Mouse (Mus musculus): ENCODE measurements around the gene Tuba1a.
"Not testable (repeated sequence)": the region's sequence is repeated elsewhere in the genome, so short reads cannot be mapped to it uniquely, and the experiment has no call there.

Tuba1a gene

DNA sequence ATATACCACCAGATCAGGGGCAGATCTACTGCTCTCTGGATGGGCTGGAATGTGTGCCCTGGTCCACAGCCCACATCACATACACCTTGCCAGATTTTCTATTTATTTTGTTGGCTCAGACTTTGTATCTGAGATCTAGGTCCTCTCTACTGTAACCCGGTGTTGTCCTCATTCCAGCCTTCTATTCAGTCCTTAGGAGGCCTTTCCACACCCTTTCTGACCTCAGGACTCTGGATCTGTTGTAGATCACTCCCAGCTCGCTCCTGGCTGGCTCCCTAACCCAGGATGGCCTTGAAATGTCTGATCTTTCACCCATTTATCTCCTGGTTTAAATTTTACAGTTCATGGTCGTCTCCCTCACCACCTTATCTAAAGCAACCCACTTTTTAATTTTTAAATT, 28.8 kb downstream of the Tuba1a start:
- DNase-seq (ENCODE audit: low read depth): no peak

DNA sequence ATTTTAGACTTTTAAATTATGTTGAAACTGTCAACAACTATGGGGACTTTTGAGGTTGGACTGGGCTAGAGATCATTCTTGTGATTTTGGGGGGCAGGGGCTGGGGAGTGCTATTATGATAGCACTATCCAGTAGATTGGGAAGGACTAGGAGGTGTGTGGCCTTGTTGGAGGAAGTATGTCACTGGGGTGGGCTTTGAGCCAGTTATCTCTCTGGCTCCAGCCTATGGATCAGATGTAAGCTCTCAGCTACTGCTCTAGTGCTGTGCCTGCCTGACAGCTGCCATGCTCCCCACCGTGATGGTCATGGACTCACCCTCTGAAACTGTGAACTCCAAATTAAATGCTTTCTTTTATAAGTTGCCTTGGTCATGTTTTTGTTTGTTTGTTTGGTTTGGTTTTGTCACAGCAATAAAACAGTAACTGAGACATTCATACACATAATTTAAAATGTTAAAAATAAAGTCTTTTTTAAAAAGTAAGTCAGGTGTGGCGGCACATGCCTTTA, 30.4 kb downstream of the Tuba1a start:
- no peak for DNase-seq (ENCODE audit: low read depth)

DNA sequence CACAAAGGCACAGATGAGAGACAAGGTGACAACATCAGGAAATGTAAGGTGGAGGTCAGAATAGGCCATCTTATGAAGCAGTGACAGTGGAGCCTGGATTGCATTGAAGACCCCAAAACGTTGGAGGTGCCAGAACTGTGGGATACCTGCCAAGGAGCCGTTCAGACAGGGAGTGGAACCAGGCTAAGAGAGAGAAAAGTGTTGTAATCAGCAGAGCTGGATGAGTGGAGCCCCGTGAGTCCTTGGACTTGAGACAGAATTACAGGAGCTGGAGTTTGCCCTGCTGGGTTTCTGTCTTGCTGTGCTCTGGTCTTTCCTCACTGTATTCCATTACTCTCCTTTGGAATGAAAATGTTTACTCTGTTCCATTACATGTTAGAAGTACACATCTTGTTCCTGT, 30.9 kb downstream of the Tuba1a start:
- no peak for DNase-seq (ENCODE audit: low read depth)

DNA sequence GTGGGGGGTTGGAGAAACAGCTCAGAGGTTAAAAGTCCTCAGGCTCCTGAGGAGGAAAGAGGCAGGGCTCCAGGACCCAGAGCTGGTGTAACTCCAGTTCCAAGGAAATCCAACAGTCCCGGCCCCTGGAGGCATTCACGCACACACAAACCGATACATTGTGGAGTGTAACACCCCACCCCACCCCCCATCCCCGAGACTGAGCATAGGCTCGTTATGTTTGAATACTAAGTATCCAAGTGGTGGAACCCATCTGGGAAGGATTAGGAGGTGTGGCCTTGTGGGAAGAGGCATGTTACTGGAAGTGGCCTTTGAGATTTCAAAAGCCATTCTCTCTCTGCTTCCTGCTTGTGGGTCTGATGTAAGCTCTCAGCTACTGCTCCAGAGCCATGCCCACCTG, 32.0 kb downstream of the Tuba1a start:
- DNase-seq (ENCODE audit: low read depth): no peak

DNA sequence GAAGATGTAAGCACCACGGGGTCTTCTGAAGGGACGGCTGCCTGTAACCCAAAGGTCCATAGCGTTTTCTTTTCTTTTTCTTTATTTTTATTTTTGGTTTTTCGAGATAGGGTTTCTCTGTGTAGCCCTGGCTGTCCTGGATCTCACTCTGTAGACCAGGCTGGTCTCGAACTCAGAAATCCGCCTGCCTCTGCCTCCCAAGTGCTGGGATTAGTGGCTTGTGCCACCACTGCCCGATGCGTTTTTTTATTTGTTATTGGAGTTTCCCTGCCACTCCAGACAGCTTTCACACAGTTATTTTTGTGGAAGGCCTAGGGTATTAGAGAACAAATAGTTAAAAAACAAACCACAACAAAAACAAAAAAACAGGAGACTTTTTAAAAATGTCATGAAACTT, 35.0 kb downstream of the Tuba1a start:
- DNase-seq (ENCODE audit: low read depth): not testable (repeated sequence)

DNA sequence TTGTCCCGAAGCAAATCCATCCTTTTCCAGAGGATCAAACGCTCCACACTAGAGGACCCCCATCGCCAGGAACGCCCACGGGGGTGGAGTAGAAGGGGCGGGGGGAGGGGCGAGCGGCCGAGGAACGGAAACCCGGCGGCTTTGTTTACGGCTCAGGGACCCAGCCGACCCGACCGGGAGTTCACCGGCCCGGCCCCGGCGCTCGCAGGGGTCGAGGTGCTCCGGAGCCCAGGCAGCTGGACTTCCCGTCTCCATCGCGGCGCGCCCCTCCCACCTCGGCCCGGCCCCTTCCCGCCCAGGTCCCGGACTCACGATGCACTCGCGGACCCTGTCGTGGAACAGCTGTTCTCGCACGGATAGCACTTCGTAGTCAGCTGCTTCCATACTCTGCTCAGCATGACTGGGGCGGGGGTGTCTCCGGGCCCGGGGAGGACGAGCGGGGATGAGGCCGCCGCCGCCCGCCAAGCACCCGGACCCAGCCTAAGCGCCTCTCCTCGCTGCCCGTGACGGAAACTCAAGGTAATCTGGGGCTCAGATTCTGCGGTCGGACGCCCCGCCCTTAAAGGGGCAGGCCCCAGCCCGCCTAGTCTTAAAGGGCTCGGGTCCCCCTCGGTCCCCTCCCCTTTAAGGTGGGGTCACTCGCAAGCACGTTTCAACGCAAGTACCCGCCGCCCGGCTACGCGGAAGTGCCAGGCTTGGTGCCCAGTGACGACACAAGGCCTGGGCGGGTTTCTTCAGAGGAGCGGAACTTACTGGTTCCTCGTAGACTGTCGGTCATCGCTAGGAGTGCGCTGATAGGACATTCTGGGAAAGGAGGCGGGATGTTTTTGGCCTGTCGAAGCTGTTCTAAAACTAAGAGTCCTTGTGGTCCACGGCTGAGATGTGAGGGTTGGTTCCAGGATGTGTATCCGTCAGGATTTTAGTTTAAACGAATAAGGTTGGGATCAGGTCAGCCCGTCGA, 35.7 kb downstream of the Tuba1a start, which contains the start of gene Lmbr1l:
Gene Lmbr1l, minus strand, starts transcription at position 694 of the 961 bp plus-strand sequence.
- DNase-seq (ENCODE audit: low read depth): peak; percentile 100

DNA sequence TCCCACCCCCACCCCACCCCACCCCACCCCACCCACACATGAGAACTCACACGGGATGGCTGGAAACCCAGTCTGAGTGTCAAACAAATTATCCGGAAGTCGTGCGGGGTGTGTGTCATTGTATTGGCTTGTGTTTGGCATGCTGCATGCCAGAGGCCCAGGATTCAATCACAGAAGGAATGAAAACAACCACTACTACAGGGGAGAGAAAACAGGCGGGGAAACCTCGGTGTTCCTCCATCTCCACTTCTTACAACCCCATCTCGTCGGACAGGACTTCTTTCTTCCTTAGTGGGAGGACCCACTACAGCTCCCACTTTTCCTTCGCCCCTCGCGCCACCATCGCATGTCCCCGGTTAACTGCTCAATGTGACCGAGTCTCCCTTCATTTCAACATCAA, 36.4 kb downstream of the Tuba1a start:
- DNase-seq (ENCODE audit: low read depth): peak; percentile 52

DNA sequence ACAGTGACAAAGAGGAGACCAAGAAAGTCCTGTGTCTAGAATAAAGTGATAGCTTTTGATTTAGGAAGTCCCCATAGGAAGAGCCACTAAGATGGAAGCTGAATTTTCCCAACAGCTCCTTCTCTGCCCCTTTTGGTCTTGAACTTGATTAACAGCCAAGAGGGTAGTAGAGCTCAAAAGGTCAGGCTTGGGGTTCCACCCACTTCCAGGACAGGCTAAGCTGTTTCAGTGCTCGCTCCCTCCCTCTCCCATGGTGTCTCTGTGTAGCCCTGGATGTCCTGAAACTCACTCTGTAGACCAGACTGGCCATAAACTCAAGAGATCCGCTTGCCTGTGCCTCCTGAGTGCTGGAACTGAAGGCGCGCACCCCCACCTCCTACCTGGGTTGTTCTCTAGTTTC, 37.5 kb downstream of the Tuba1a start:
- no peak for DNase-seq (ENCODE audit: low read depth)

DNA sequence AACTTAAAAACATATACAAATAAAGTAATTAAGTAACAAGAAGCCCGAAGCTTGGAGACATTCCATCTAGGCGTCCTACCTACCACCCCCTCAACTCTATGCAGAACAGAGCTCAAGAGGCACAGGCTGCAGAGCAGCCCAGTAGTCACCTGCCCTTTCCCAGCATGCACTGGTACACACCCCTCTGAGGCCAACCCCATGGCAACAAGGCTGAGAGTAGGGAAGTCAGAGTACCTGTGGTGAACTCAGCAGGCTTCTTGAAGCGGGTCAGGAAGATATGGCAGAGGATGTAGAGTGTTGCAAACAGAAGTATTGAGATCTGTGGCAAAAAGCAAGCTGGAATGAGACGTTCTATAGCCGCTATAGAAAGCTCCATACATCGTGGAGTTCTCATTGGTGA, 38.6 kb downstream of the Tuba1a start:
- DNase-seq (ENCODE audit: low read depth): no peak

DNA sequence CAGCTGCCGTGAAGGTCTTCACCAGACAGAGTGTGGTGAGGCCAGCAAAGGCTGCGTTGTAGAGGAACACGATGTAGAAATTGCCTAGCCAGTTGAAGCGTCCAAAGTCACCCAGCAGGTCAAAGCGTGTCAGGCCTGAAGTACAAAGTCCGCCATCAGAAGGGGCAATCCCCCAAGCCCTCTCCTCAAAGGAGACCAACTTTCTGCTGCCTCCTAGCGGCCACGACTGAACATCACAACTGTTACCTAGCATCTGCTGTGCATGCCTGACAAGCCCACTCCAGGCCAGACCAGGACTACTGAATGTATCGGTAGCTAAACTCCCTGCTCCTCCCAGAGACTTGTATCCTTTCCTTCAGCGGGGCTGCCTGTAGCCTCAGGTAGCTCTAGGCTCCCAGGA, 48.8 kb downstream of the Tuba1a start:
- DNase-seq (ENCODE audit: low read depth): no peak

DNA sequence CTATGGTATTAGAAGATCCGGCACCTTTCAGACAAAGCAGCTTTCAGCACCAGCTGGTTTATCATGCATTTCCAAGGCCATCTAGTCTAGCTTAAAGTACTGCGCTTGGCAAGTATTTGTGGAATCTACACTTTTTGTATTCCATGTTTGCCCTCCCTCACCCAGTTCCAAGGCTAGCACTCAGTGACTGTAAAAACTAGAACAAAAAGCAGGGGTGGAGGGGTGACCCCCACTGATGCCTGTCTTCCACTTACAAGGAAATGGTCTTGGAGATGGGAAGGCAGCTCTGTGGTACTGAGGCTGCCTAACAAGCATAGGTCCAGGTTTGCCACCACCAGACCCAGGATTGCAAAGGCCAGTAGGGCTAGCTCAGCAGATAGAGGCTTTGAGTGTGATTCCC, 50.9 kb downstream of the Tuba1a start:
- DNase-seq (ENCODE audit: low read depth): no peak

DNA sequence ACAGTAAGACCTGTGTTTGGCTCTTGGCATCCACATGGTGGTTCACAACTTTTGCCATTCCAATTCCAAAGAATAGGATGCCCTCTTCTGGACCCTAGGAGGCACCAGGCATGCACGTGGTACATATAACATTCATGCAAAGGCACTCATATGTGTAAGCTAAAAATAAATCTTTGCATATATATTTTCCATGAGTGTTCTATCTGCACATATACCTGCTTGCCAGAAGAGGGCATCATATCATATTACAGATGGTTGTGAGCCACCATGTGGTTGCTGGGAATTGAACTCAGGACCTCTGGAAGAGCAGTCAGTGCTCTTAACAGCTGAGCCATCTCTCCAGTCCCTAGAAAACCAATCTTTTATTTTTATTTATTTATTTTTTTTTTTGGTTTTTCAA, 52.0 kb downstream of the Tuba1a start:
- no peak for DNase-seq (ENCODE audit: low read depth)
